9 mouse cellular contexts compared by ENCODE assay signal in genomic region chr6:113881561-113882243, GRCm38 (mm10).
DNase-seq lines count a peak whose midpoint lies in the region; TF ChIP-seq lines count a peak whose summit lies in the region.
"Had no signal": no experiment of that assay in that cellular context is flagged by ENCODE, and none has a peak within 500 bp of the region (broad histone marks: within the 10 kb centered on the region; RNA-seq: fewer than 3 reads in every experiment).

No protein-coding gene starts in this region.

- H3K4me3 ChIP-seq in left cerebral cortex, adult 2 months = peak overlapping the region; percentile 26
- H3K4me3 ChIP-seq in cortical plate, adult 2 months (ENCODE audit: insufficient read depth, low read length) = no peak overlapping the region
- H3K4me3 ChIP-seq: embryonic facial prominence, embryonic 13.5 days had no signal

- intact Hi-C loops in left cerebral cortex, adult 2 months (cut with DNase I) = no loop called here
- intact Hi-C loops in left cerebral cortex, postnatal 4 days (cut with DNase I) = loop anchor here (10.0 kb wide), 1 partner anchor 163 kb away; the partner anchor contains the start of gene Atp2b2

- no peak for TF ChIP-seq POLR2A in cortical plate, adult 2 months (IDR thresholded peaks at IDR 0.05; ENCODE audit: extremely low read depth, insufficient read depth, low read length)

- H3K27ac ChIP-seq in left cerebral cortex, adult 2 months = peak overlapping the region; percentile 86
- H3K27ac ChIP-seq in cortical plate, adult 2 months (ENCODE audit: insufficient read depth, low read length) = peak overlapping the region; percentile 58; the same call in 1 of the 2 replicates
- H3K27ac ChIP-seq: embryonic facial prominence, embryonic 13.5 days had no signal

- TF ChIP-seq CTCF in left cerebral cortex, adult 2 months (IDR thresholded peaks at IDR 0.05) = no peak
- no peak for TF ChIP-seq CTCF in cortical plate, adult 2 months (IDR thresholded peaks at IDR 0.05; ENCODE audit: extremely low read depth, insufficient read depth, low read length)

- peaks cover 24% of the 10 kb centered on the region for H3K4me1 ChIP-seq in cortical plate, adult 2 months (ENCODE audit: control insufficient read depth, insufficient read depth, low read length)
- H3K4me1 ChIP-seq: embryonic facial prominence, embryonic 13.5 days had no signal

- peak; percentile 48 for DNase-seq in adrenal gland, postnatal 14 days
- no peak for DNase-seq in adrenal gland, adult 18-20 months (ENCODE audit: low spot score in 2 of 2)
- no peak for DNase-seq in left cerebral cortex, adult 2 months (ENCODE audit: extremely low spot score in 1 of 2, low spot score in 2 of 2)
- DNase-seq in left cerebral cortex, postnatal 4 days = no peak
- DNase-seq in mesoderm, embryonic 11.5 days (ENCODE audit: low read depth, low spot score) = peak; percentile 70
- DNase-seq in T-cell, adult 2 months (ENCODE audit: low spot score) = no peak
- no peak for DNase-seq in thymus, postnatal 14 days

Comparison
In these comparisons a context has a peak if more than half of its experiments do, and no peak if none do; other contexts are left out.
1. DNase-seq: peak in adrenal gland, postnatal 14 days (single experiment) and mesoderm, embryonic 11.5 days (single experiment); none in adrenal gland, adult 18-20 months (0 of 2), left cerebral cortex, adult 2 months (0 of 2), left cerebral cortex, postnatal 4 days (single experiment), T-cell, adult 2 months (single experiment) and thymus, postnatal 14 days (single experiment).